Mouse (Mus musculus) neural tube, embryonic 12.5 days (tissue): Measurements from ENCODE around the gene Nell1. TPM values are rescaled to one million over a fixed set of nuclear protein-coding genes. Genes with fewer than 3 reads are reported as not detected.
A peak's percentile ranks its signal among the peaks of the same experiment; 100 is the strongest.
"Not testable (repeated sequence)": the region's sequence is repeated elsewhere in the genome, so short reads cannot be mapped to it uniquely, and the experiment has no call there.

Source experiments
- ATAC-seq: fragments of 200-750 bp; cut with Nextera tagmentation; 2 replicates; pipeline ENCODE4 v1.8.0; 2017; ENCODE audit warnings: low read depth, mild to moderate bottlenecking, moderate TSS enrichment, moderate library complexity; ENCODE audit not compliant: low FRiP score
- H3K27ac ChIP-seq: fragments of 300-500 bp; sonication (generic); 2 replicates; pipeline ENCODE4 v1.5.1; 2016
- H3K27me3 ChIP-seq: fragments of 300-500 bp; sonication (generic); replicated peaks from 2 replicates; pipeline ENCODE4 v1.6.1; 2016; ENCODE audit warnings: mild to moderate bottlenecking
- H3K36me3 ChIP-seq: fragments of 300-500 bp; sonication (generic); 2 replicates; pipeline ENCODE4 v1.6.1; 2016; ENCODE audit warnings: mild to moderate bottlenecking
- H3K4me1 ChIP-seq: fragments of 300-500 bp; sonication (generic); 2 replicates; pipeline ENCODE4 v1.6.1; 2016
- H3K4me2 ChIP-seq: fragments of 300-500 bp; sonication (generic); replicated peaks from 2 replicates; pipeline ENCODE4 v1.6.1; 2016; ENCODE audit warnings: mild to moderate bottlenecking
- H3K4me3 ChIP-seq: fragments of 300-500 bp; sonication (generic); 2 replicates; pipeline ENCODE4 v1.5.1; 2016
- H3K9ac ChIP-seq: fragments of 300-500 bp; sonication (generic); 2 replicates; pipeline ENCODE4 v1.6.1; 2016; ENCODE audit warnings: mild to moderate bottlenecking
- H3K9me3 ChIP-seq: fragments of 300-500 bp; sonication (generic); 2 replicates; pipeline ENCODE4 v1.6.1; 2016; ENCODE audit warnings: mild to moderate bottlenecking
- WGBS: fragments of 180-500 bp; shearing (Covaris S2); methylation state at CpG from one replicate; pipeline ENCODE4 v1.1.7; 2016; 5-methylcytosine and 5-hydroxymethylcytosine counted together
- polyA plus RNA-seq: library from polyadenylated mRNA; unstranded; fragments of >200 nt; fragmentation: Nextera tagmentation; extraction: Ambion mirVana; gene quantifications from 2 replicates; pipeline ENCODE4 v1.2.1, GENCODE M21; 2016

Gene Nell1
- 10.3 and 10.7 TPM in 2 replicates for polyA plus RNA-seq

DNA sequence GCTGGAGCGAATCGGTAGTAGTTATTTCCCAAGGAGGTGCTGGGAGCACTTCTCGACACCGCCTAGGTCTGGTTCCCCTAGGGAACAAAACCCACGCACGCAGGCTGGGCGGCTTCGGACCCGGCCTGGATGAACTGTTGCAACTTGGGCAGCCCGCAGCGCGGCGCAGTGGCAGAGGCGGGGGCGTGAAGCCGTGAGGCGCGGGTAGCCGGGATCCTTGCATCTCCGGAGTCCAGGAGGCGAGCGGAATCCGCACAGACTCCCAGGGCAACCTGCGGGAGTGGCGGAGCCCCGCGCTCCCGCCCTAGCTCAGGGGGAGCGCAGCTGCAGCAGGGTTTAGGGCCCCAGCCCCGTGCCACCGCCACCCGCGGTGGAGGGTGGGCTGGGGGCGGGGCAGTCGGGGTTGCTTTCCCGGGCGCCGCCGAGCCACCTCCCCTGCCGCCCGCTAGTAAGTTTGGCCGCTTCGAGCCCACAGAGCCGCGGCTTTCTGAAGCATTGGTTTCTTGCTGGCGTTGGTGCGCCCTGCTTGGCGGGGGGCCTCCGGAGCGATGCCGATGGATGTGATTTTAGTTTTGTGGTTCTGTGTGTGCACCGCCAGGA is at the start of gene Nell1:
Gene Nell1, plus strand, starts transcription at position 24 of the 600 bp plus-strand sequence.
- peak within 1 kb of the TSS; percentile 52 for H3K9ac ChIP-seq
- no peaks in the 10 kb centered on the region for H3K36me3 ChIP-seq
- no peaks in the 10 kb centered on the region for H3K9me3 ChIP-seq
- under 1% methylated on average over 52 of the region's 52 CpGs for WGBS
- peaks cover 55% of the 10 kb centered on the region for H3K27me3 ChIP-seq
- no peak within 1 kb of the TSS for H3K27ac ChIP-seq
- peak within 1 kb of the TSS; percentile 97 for H3K4me2 ChIP-seq
- H3K4me3 ChIP-seq, result peak within 1 kb of the TSS; percentile 54
- peaks cover 12% of the 10 kb centered on the region for H3K4me1 ChIP-seq
- peak; percentile 59 for ATAC-seq

DNA sequence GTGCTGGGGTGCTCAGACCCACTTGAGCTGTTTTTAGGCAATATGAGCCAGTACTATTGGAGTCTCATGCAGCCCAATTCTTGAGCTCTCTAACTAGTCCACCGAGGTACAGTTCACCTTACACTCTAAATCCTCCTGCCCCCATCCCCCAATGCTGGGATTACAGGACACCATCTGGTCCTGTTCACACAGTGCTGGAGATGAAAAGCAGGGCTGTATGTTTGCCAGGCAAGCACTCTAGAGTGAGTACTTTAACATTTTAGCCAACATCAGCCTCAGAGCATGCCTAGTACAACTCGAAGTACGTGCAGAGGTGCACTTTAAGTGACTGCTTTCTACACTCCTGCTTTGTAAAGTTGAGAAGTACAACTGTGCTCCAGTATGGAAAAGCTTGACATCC is 46.1 kb upstream of the Nell1 start:
- no peaks in the 10 kb centered on the region for H3K9me3 ChIP-seq
- no peak for ATAC-seq
- H3K4me1 ChIP-seq, result no peaks in the 10 kb centered on the region
- H3K36me3 ChIP-seq, result no peaks in the 10 kb centered on the region; the same call in 1 of the 2 replicates
- H3K4me3 ChIP-seq, result no peak overlapping the region
- WGBS, result 67% methylated on average over 3 of the region's 3 CpGs
- 0 out of 2 replicates have a peak, but pooled peaks cover 6% of the 10 kb centered on the region for H3K27me3 ChIP-seq
- no peak overlapping the region for H3K9ac ChIP-seq
- H3K27ac ChIP-seq, result no peak overlapping the region
- H3K4me2 ChIP-seq, result no peak overlapping the region

DNA sequence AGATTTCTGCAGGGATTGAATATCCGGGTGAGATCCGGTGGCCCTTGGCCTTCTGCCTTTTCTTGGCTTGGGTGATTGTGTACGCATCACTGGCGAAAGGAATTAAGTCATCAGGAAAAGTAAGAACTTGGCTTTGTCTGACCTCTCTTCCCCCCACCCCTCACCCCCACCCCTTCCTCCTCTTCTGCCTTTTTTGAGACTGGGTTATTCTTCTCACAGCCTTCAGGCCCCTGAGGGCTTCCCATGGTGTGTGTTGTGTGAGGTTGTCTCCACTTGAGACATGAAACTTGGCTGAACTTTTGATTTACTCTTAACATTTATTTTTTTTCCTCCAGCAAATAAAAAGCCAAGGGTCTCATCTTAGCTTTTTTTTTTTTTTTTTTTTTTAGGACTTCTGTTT is 44.7 kb upstream of the Nell1 start:
- Histone ChIP-seq H3K4me2 (no peak overlapping the region), H3K4me1 (no peaks in the 10 kb centered on the region), H3K9me3 (no peaks in the 10 kb centered on the region), H3K27ac (no peak overlapping the region), H3K9ac (no peak overlapping the region), H3K27me3 (0 out of 2 replicates have a peak, but pooled peaks cover 4% of the 10 kb centered on the region), H3K36me3 (no peaks in the 10 kb centered on the region; the same call in 1 of the 2 replicates), H3K4me3 (no peak overlapping the region)
- no peak for ATAC-seq
- WGBS, result 61% methylated on average over 4 of the region's 4 CpGs

DNA sequence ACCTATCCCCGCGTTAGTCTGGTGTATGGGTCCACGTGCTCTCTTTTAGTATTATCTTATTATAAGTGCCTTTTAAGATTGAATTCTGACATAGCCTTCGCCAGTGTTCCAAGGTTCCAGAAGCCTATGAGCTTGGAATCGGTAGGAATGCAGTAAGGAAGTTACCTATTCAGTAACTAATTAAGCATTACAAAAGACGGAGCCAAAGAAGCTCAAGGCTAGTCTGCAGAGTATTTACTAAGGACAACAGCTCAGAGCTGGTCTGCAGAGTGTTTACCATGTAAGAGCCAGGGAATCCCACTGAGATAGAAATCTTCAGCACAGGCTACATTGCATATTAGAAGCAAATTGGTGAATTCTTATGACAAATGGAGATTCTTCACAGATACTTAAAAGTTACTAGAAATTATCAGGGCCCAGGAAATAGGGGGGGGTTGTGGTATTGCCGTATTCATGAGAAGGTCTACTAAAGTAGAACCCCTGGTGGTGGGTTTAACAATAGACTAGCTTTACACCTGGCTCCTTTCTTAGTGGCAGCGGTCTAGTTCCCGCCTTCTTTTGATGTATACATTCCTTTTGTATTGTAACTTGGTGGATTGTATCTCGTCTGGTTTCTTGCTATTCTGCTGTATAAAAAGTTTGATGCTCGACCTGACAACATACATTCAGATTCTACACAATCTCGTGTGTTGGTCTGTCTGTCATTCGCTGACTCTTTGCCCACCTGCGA is 41.1 kb upstream of the Nell1 start:
- not testable (repeated sequence) for H3K36me3 ChIP-seq, H3K4me3 ChIP-seq, H3K9ac ChIP-seq, H3K4me1 ChIP-seq, H3K4me2 ChIP-seq, H3K27ac ChIP-seq, H3K9me3 ChIP-seq, H3K27me3 ChIP-seq, ATAC-seq
- 86% methylated on average over 14 of the region's 14 CpGs for whole genome bisulfite sequencing

DNA sequence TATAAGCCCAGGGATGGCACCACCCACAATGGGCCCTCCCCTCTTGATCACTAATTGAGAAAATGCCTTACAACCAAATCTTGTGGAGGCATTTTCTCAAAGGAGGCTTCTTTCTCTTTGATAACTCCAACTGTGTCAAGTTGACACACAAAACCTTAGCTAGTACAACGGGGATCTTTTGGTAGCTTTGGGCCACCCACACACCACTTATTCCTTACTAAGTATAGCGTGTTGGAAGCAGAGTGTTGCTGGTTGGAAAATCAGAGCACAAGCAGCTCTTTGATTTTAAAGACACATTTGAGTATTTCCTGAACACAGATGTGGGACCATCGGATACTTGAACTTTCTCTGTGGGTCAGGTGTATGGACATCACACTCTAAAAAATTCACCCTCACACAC is 37.8 kb upstream of the Nell1 start:
- 86% methylated on average over 3 of the region's 3 CpGs for WGBS

DNA sequence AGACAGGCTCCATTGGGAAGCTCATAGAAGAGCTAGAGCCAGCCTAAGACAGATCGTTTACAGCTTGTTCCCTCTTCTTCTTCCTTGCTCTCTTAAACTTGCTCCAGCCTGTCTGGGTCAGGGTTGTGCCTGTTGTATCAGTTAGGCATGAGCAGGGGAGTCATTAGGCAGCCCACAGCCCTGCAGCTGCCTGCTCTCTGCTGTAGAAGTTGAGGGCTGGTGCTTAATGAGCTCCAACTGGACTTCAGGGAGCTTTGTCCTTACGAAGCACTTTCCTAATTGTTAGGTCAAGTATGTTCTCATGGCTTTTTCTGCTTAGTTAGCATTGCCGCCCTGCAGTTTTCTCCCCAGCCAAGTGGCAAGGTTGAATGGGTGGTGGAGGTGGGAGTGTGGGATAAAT is 32.6 kb upstream of the Nell1 start:
- WGBS, result 78% methylated on average over 3 of the region's 3 CpGs
- Histone ChIP-seq H3K4me3 (no peak overlapping the region), H3K4me2 (no peak overlapping the region), H3K27ac (no peak overlapping the region), H3K36me3 (no peaks in the 10 kb centered on the region; the same call in 1 of the 2 replicates), H3K9ac (no peak overlapping the region), H3K9me3 (no peaks in the 10 kb centered on the region), H3K27me3 (no peaks in the 10 kb centered on the region), H3K4me1 (no peaks in the 10 kb centered on the region)
- ATAC-seq, result no peak

More for the DNA sequence above, 37.8 kb upstream of the Nell1 start:
- Histone ChIP-seq H3K4me2 (no peak overlapping the region), H3K27ac (no peak overlapping the region), H3K9me3 (no peaks in the 10 kb centered on the region), H3K4me1 (no peaks in the 10 kb centered on the region), H3K36me3 (no peaks in the 10 kb centered on the region; the same call in 1 of the 2 replicates), H3K9ac (no peak overlapping the region), H3K4me3 (no peak overlapping the region), H3K27me3 (no peaks in the 10 kb centered on the region)
- ATAC-seq, result no peak

DNA sequence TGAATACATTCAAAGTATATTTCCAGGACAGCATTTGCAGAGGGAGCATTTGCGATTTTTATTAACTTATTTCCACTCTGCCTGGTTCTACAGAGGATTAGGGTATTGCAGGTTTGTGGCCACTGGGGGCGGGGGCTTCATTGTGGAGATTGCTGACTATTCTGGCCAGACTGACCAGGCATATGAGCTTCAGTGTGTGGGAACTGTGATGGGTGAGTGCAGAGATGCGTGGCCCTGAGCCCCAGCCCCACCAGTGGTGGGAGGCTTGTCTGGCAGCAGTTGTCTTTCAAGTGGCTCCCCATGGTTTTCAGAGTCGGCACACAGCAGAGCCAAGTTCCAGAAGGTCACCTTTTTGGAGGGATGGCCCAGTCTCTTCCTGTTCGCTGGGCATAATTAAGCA is 32.2 kb upstream of the Nell1 start:
- no peak for ATAC-seq
- Histone ChIP-seq H3K27me3 (no peaks in the 10 kb centered on the region), H3K4me3 (no peak overlapping the region), H3K36me3 (no peaks in the 10 kb centered on the region; the same call in 1 of the 2 replicates), H3K4me2 (no peak overlapping the region), H3K9me3 (no peaks in the 10 kb centered on the region), H3K27ac (no peak overlapping the region), H3K9ac (no peak overlapping the region), H3K4me1 (no peaks in the 10 kb centered on the region)
- WGBS, result 57% methylated on average over 5 of the region's 5 CpGs

DNA sequence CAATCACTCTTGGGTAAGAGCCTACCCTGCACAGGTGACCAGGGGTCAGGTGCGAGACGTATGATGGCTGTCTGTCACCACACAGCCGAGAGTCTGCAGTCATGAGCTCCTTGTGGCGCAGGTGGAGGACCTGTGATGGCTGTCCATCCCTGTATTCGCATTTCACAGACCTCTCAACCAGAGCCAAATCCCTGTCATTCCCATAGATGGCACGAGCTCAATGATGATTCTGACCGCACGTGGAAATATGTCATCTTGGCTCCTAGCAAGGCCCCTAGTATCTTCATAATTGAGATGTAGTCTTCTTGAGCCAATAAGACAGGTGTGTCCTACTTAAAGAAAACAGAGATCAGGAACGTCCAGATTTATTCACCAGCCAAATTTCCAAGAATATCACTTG is 28.0 kb upstream of the Nell1 start:
- H3K27ac ChIP-seq, result no peak overlapping the region

DNA sequence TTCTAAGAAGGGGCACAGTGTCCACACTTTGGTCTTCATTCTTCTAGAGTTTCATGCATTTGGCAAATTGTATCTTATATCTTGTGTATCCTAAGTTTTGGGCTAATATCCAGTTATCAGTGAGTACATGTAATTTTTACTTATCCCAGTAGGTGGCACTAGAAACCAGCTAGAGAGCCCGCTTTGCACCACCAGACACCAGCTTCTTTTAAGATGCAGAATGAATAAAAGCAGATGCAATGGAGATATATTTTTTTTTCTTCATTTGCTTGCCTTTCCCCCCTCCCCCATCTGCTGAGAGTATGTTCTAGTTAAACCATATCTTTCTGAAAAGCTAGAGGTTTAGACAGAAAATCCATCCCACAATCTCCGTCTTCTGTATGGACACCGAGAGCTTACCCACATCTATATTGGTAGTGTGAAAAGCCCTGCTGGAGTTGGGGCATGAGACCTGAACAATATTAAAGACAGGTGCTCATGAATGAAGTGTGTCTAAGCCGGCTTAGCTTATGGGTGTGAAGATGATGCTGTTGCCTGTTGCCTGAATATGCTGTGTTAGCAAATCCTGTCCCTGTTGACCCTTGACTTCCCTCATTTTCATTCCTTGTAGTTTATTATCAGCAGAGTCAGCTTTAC is 21.0 kb upstream of the Nell1 start:
- no peak for ATAC-seq
- H3K4me3 ChIP-seq, result no peak overlapping the region
- WGBS, result 55% methylated on average over 4 of the region's 4 CpGs

More for the DNA sequence above, 28.0 kb upstream of the Nell1 start:
- H3K9me3 ChIP-seq, result no peaks in the 10 kb centered on the region
- ATAC-seq, result no peak
- no peaks in the 10 kb centered on the region for H3K27me3 ChIP-seq
- no peak overlapping the region for H3K4me2 ChIP-seq
- WGBS, result 93% methylated on average over 9 of the region's 9 CpGs
- no peak overlapping the region for H3K9ac ChIP-seq
- H3K4me1 ChIP-seq, result no peaks in the 10 kb centered on the region
- H3K36me3 ChIP-seq, result no peaks in the 10 kb centered on the region; the same call in 1 of the 2 replicates
- H3K4me3 ChIP-seq, result no peak overlapping the region

DNA sequence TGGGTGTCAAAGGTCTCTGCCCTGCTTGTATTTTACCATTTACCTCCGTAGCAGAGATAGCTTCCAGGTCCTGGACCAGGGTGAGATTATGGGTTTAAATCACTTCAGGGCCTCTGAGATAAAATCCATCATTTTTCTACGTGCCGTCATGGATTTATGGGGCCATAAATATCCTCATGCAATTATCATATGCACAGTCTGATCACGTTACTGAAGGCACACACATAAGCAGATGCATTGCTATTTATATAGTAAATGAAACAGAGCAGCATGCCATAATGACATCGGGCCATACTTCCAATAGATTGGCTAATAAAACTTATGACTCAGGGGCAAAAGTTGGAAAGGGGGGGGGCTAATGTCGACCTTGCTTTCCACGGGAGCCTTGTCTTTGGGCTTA is 19.8 kb upstream of the Nell1 start:
- H3K4me1 ChIP-seq, result no peaks in the 10 kb centered on the region
- WGBS, result 57% methylated on average over 7 of the region's 7 CpGs
- no peak overlapping the region for H3K4me3 ChIP-seq
- no peak overlapping the region for H3K27ac ChIP-seq
- H3K27me3 ChIP-seq, result no peaks in the 10 kb centered on the region
- no peaks in the 10 kb centered on the region; the same call in 1 of the 2 replicates for H3K36me3 ChIP-seq
- H3K9ac ChIP-seq, result no peak overlapping the region
- no peak overlapping the region for H3K4me2 ChIP-seq
- ATAC-seq, result no peak; the same call in 1 of the 2 replicates
- no peaks in the 10 kb centered on the region for H3K9me3 ChIP-seq

More for the DNA sequence above, 21.0 kb upstream of the Nell1 start:
- Histone ChIP-seq H3K36me3 (no peaks in the 10 kb centered on the region), H3K27me3 (no peaks in the 10 kb centered on the region), H3K4me1 (no peaks in the 10 kb centered on the region), H3K9ac (no peak overlapping the region), H3K9me3 (no peaks in the 10 kb centered on the region), H3K27ac (no peak overlapping the region), H3K4me2 (no peak overlapping the region)

DNA sequence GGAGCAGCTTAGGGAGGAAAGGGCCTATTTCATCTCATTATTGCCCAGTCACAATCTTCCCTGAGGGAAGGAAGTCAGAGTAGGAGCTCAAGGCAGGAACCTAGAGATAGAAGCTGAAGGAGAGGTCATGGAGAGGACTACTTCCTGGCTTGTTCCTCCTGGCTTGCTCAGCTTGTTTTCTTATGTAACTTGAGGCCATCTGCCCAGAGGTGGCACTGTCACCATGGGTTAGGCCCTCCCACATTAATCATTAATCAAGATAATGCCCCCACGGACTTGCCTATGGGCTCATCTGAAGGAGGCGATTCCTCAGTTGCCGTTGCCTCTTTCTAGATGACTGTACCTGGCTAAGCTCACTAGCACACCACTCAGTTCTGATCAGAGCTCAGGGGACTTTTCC is 17.5 kb upstream of the Nell1 start:
- no peaks in the 10 kb centered on the region for H3K9me3 ChIP-seq
- no peak for ATAC-seq
- 65% methylated on average over 3 of the region's 3 CpGs for WGBS

DNA sequence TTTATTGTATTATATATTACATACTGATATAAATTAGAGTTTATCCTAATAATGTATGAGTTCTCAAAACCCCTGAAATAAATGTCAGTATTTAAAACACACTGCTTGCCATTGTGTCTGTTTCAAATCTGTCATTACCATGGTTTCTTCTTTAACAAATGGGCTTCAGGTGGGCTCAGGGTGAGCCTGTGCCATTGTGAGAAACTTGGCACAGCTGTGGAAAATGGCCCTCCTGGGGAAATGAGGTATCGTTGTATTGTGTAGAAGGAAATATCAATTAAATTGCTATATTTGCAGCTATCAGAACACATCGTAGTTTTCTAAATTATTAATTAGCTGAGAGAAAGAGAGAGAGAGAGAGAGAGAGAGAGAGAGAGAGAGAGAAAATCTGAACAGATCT is 10.9 kb upstream of the Nell1 start:
- no peaks in the 10 kb centered on the region for H3K27me3 ChIP-seq
- H3K27ac ChIP-seq, result no peak overlapping the region
- H3K4me1 ChIP-seq, result no peaks in the 10 kb centered on the region
- no peak overlapping the region for H3K4me3 ChIP-seq
- H3K4me2 ChIP-seq, result no peak overlapping the region
- peaks cover 3% of the 10 kb centered on the region; the same call in 1 of the 2 replicates for H3K36me3 ChIP-seq
- no peaks in the 10 kb centered on the region for H3K9me3 ChIP-seq
- peak; percentile 59; the same call in 1 of the 2 replicates for ATAC-seq
- H3K9ac ChIP-seq, result no peak overlapping the region
- WGBS, result 66% methylated on average over 2 of the region's 2 CpGs

More for the DNA sequence above, 17.5 kb upstream of the Nell1 start:
- H3K9ac ChIP-seq, result no peak overlapping the region
- no peak overlapping the region for H3K4me2 ChIP-seq
- no peaks in the 10 kb centered on the region for H3K4me1 ChIP-seq
- H3K4me3 ChIP-seq, result no peak overlapping the region
- no peaks in the 10 kb centered on the region; the same call in 1 of the 2 replicates for H3K36me3 ChIP-seq
- H3K27me3 ChIP-seq, result no peaks in the 10 kb centered on the region
- no peak overlapping the region for H3K27ac ChIP-seq
